Mouse (Mus musculus): ENCODE measurements around the gene 1700021F05Rik. TPM values are rescaled to one million over a fixed set of nuclear protein-coding genes. Genes with fewer than 3 reads are reported as not detected.
"Not testable (repeated sequence)": the region's sequence is repeated elsewhere in the genome, so short reads cannot be mapped to it uniquely, and the experiment has no call there.

The 1700021F05Rik gene
- polyA plus RNA-seq, 1 experiment = 3.6 TPM

DNA sequence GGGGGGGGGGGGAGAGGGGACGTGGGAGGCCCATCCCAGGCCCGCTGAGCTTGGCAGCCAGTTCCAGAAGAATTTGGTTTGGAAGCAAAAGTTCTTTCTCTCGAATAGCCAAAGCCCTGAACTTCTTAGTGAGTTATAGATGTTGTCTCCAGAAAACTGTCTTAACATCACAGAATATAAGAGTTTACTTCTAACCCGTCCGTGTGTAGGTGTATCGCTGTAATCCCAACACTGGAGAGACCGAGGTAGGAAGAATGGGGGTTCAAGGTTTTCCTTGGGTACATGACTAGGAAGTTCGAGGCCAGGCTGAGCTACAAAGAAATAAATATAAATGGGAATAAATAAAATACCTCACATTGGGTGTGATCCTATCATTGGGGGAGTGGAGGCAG is 355 bp upstream of the 1700021F05Rik start:
- 41% methylated on average over 7 of the region's 8 CpGs for WGBS
- Histone ChIP-seq H3K4me3 (ENCODE audit: extremely low read depth, insufficient read depth, insufficient read length) (no peak overlapping the region), H3K36me3 (ENCODE audit: control insufficient read depth, insufficient read depth, low read length) (no peaks in the 10 kb centered on the region), H3K27ac (ENCODE audit: insufficient read depth, low read length) (no peak overlapping the region), H3K4me1 (ENCODE audit: control insufficient read depth, insufficient read depth, insufficient read length) (no peaks in the 10 kb centered on the region; the same call in 1 of the 2 replicates), H3K27me3 (ENCODE audit: control insufficient read depth, insufficient read depth, low read length) (no peaks in the 10 kb centered on the region)
- TF ChIP-seq CTCF (IDR thresholded peaks at IDR 0.05; ENCODE audit: extremely low read depth, insufficient read depth, insufficient read length, insufficient replicate concordance) (no peak), POLR2A (IDR thresholded peaks at IDR 0.05; ENCODE audit: low read depth, low read length) (no peak)
- DNase-seq (ENCODE audit: low read depth in 1 of 2, low spot score in 2 of 2) = no peak

DNA sequence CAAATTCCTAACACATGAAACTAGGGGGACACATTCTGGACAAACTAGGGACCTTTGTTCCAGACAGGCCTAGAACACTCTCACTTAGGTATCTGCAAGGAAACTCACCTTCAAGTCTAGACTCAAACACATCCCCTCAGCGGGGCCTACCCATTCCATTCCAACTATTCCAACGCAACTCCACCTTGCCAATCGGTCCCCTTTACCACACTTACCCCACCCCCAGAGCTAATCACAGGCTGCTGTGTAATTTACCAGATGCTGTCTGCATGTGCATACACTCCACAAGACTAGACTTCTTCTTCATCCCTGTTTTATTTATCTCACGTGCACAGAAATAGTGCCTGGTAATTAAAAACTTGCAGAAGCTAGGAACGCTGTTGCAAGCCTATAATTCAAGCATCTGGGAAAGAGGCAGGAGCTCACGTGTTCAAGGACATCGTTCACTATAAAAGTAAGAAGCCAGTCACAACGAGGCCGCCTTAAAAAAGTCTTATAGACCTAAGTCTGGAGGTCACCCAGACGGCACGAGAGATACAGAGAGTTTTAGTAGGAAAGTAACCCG is 966 bp downstream of the 1700021F05Rik start:
- 24% methylated on average over 12 of the region's 12 CpGs for WGBS

DNA sequence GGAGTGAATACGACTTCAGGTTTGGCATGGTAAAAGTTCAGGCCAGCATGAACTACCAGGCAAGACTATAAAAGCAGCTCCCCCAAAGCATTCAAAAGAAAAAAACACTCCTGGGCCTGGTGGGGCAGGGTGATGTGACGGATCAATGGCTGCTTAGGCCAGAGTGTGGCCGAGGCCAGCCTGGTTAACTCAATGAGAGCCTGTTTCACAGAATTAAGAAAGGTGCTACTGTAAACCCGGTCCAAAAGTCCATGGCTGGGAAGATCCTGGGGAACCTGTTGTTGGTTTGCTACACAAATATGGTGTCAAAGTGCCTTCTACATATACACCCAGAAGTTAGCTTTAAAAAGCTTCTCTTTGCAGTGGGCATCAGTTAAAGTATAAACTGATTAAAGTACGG is 2.0 kb downstream of the 1700021F05Rik start:
- Histone ChIP-seq H3K36me3 (ENCODE audit: control insufficient read depth, insufficient read depth, low read length) (no peaks in the 10 kb centered on the region), H3K27me3 (ENCODE audit: control insufficient read depth, insufficient read depth, low read length) (no peaks in the 10 kb centered on the region), H3K4me3 (ENCODE audit: extremely low read depth, insufficient read depth, insufficient read length) (no peak overlapping the region), H3K4me1 (ENCODE audit: control insufficient read depth, insufficient read depth, insufficient read length) (no peaks in the 10 kb centered on the region; the same call in 1 of the 2 replicates), H3K27ac (ENCODE audit: insufficient read depth, low read length) (no peak overlapping the region)
- DNase-seq (ENCODE audit: low read depth in 1 of 2, low spot score in 2 of 2) = no peak
- TF ChIP-seq POLR2A (IDR thresholded peaks at IDR 0.05; ENCODE audit: low read depth, low read length) = no peak
- no peak for TF ChIP-seq CTCF (IDR thresholded peaks at IDR 0.05; ENCODE audit: extremely low read depth, insufficient read depth, insufficient read length, insufficient replicate concordance)
- WGBS = 95% methylated on average over 5 of the region's 5 CpGs

More for the DNA sequence above, 966 bp downstream of the 1700021F05Rik start:
- Histone ChIP-seq H3K36me3 (ENCODE audit: control insufficient read depth, insufficient read depth, low read length) (no peaks in the 10 kb centered on the region), H3K4me3 (ENCODE audit: extremely low read depth, insufficient read depth, insufficient read length) (peak overlapping the region; percentile 87; the same call in 1 of the 2 replicates), H3K27me3 (ENCODE audit: control insufficient read depth, insufficient read depth, low read length) (no peaks in the 10 kb centered on the region), H3K4me1 (ENCODE audit: control insufficient read depth, insufficient read depth, insufficient read length) (no peaks in the 10 kb centered on the region; the same call in 1 of the 2 replicates), H3K27ac (ENCODE audit: insufficient read depth, low read length) (no peak overlapping the region)
- DNase-seq (ENCODE audit: low read depth in 1 of 2, low spot score in 2 of 2) = no peak
- no peak for TF ChIP-seq POLR2A (IDR thresholded peaks at IDR 0.05; ENCODE audit: low read depth, low read length)
- no peak for TF ChIP-seq CTCF (IDR thresholded peaks at IDR 0.05; ENCODE audit: extremely low read depth, insufficient read depth, insufficient read length, insufficient replicate concordance)

DNA sequence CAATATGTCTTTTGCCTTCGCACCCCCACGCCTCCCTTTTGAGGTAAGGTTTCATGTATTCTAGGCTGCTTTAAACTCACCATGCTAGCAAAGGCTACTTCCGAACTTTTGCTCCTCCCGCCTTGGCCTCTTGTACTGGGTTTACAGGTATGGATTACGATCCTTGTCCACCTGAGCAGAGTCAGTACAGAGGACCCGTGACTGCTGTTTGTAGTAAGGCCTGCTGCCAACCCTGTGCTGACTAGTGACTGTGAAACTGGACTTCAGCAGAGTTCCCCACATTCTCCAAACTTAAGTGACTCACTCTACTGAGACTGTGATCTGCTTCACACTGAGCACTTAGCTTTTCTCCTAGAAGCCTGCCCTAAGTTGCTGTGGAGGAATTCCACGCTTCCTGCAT is 3.1 kb downstream of the 1700021F05Rik start:
- H3K4me1 ChIP-seq (ENCODE audit: control insufficient read depth, insufficient read depth, insufficient read length) = no peaks in the 10 kb centered on the region; the same call in 1 of the 2 replicates
- H3K27me3 ChIP-seq (ENCODE audit: control insufficient read depth, insufficient read depth, low read length) = no peaks in the 10 kb centered on the region
- no peak for DNase-seq (ENCODE audit: low read depth in 1 of 2, low spot score in 2 of 2)
- H3K4me3 ChIP-seq (ENCODE audit: extremely low read depth, insufficient read depth, insufficient read length) = no peak overlapping the region
- H3K27ac ChIP-seq (ENCODE audit: insufficient read depth, low read length) = no peak overlapping the region
- WGBS = 92% methylated on average over 7 of the region's 7 CpGs
- TF ChIP-seq POLR2A (IDR thresholded peaks at IDR 0.05; ENCODE audit: low read depth, low read length) = no peak
- TF ChIP-seq CTCF (IDR thresholded peaks at IDR 0.05; ENCODE audit: extremely low read depth, insufficient read depth, insufficient read length, insufficient replicate concordance) = no peak
- peaks cover 3% of the 10 kb centered on the region; the same call in 1 of the 2 replicates for H3K36me3 ChIP-seq (ENCODE audit: control insufficient read depth, insufficient read depth, low read length)

DNA sequence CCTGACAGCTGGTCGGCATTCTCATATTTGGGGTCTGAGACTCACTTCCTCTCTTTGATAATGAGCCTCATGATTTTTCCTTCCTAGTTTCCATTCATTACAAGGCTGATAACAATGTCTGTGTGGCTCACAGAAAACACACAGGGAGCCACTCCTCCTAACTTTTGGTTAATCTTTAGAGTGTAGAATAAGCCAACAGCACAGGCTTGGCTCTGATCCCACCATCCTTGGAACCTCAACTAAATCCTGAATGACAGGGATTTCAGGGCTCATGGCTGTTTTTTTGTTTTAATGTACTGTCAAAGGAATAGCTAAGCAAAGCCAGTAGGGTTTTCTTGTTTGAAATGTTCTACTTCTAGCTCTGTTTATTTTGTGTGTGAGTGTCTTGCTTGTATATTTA is 6.4 kb downstream of the 1700021F05Rik start:
- H3K36me3 ChIP-seq (ENCODE audit: control insufficient read depth, insufficient read depth, low read length) = peaks cover 11% of the 10 kb centered on the region; the same call in 1 of the 2 replicates
- no peak overlapping the region for H3K4me3 ChIP-seq (ENCODE audit: extremely low read depth, insufficient read depth, insufficient read length)
- no peaks in the 10 kb centered on the region for H3K27me3 ChIP-seq (ENCODE audit: control insufficient read depth, insufficient read depth, low read length)
- TF ChIP-seq POLR2A (IDR thresholded peaks at IDR 0.05; ENCODE audit: low read depth, low read length) (no peak), CTCF (IDR thresholded peaks at IDR 0.05; ENCODE audit: extremely low read depth, insufficient read depth, insufficient read length, insufficient replicate concordance) (no peak)
- no peak overlapping the region for H3K27ac ChIP-seq (ENCODE audit: insufficient read depth, low read length)
- DNase-seq (ENCODE audit: low read depth in 1 of 2, low spot score in 2 of 2) = no peak
- WGBS = 21% methylated on average over 1 of the region's 1 CpGs
- H3K4me1 ChIP-seq (ENCODE audit: control insufficient read depth, insufficient read depth, insufficient read length) = no peaks in the 10 kb centered on the region

DNA sequence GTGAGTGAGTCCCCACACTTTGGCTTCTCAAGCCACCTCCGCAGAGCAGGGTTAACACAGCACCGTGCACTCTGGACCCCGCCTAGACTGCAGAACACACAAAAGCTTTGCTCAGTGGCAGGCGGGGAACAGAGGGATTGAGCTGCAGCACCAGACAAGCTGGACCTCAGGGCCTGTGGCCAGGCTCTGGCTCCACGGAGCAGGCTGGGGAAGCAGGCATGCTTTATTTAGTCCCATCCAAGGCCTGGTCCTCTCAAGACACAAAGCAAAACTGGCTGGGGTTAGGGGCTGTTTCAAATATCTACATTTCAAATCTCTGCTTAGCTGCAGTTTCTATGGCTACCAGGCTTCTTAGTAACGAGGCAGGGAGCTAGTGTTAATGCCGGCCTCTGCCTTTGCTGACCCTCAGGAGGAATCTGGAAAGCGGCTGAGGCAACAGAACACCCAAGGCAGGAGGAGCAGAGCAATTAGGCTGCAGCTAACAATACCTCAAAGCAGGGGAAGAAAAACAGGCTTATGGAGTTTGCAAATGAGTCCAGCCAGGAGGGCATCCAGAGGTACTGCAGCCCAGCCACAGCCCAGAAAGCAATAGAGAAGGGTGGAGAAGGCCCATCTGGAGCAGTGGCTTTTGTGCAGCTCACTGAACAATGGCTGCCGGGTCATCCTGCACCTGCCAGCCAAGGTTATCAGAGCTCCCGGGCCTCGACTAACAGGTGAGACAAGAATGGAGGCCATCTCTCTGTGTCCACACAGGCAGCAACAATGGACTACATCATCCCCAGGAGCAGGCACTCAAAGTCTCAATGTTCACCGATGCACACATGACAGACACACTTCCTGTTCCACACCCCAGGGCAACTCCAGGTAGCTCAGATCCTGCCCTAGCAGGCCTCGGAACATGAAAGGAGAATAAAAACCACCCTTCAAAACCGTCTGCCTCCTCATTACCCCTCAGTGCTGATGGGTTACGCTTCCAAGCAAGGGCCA is 13.2 kb downstream of the 1700021F05Rik start:
- Histone ChIP-seq H3K4me3 (ENCODE audit: extremely low read depth, insufficient read depth, insufficient read length) (no peak overlapping the region), H3K27me3 (ENCODE audit: control insufficient read depth, insufficient read depth, low read length) (no peaks in the 10 kb centered on the region), H3K4me1 (ENCODE audit: control insufficient read depth, insufficient read depth, insufficient read length) (no peaks in the 10 kb centered on the region), H3K27ac (ENCODE audit: insufficient read depth, low read length) (no peak overlapping the region), H3K36me3 (ENCODE audit: control insufficient read depth, insufficient read depth, low read length) (peaks cover 12% of the 10 kb centered on the region)
- 76% methylated on average over 15 of the region's 15 CpGs for WGBS
- DNase-seq (ENCODE audit: low read depth in 1 of 2, low spot score in 2 of 2) = no peak
- TF ChIP-seq CTCF (IDR thresholded peaks at IDR 0.05; ENCODE audit: extremely low read depth, insufficient read depth, insufficient read length, insufficient replicate concordance) (no peak), POLR2A (IDR thresholded peaks at IDR 0.05; ENCODE audit: low read depth, low read length) (no peak)

DNA sequence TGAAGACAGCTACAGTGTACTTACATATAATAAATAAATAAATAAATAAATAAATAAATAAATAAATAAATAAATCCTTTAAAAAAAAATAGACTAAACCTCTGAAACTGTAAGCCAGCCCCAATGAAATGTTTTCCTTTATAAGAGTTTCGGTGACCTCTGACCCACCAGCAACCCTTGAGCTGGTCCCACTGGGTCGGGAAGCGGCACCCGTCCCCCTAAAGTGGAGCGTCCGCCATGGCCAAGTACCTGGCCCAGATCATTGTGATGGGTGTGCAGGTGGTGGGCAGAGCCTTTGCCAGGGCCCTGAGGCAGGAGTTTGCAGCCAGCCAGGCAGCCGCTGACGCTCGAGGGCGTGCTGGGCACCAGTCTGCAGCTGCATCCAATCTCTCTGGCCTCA is 16.9 kb downstream of the 1700021F05Rik start, which contains the start of gene Gm9803:
Gm9803 (plus strand) TSS at position 154 of the 400 bp plus-strand sequence.
- H3K4me3 ChIP-seq (ENCODE audit: extremely low read depth, insufficient read depth, insufficient read length); H3K36me3 ChIP-seq (ENCODE audit: control insufficient read depth, insufficient read depth, low read length); H3K27me3 ChIP-seq (ENCODE audit: control insufficient read depth, insufficient read depth, low read length); DNase-seq (ENCODE audit: low read depth in 1 of 2, low spot score in 2 of 2); H3K4me1 ChIP-seq (ENCODE audit: control insufficient read depth, insufficient read depth, insufficient read length); H3K27ac ChIP-seq (ENCODE audit: insufficient read depth, low read length): not testable (repeated sequence)
- WGBS = 98% methylated on average over 10 of the region's 10 CpGs
